Mouse (Mus musculus): ENCODE measurements around the gene Sds. TPM values are rescaled to one million over a fixed set of nuclear protein-coding genes. Genes with fewer than 3 reads are reported as not detected.

Gene Sds
- polyA plus RNA-seq (2014; fragmentation: Nextera tagmentation; extraction: Ambion mirVana) = not detected in 2 replicates

DNA sequence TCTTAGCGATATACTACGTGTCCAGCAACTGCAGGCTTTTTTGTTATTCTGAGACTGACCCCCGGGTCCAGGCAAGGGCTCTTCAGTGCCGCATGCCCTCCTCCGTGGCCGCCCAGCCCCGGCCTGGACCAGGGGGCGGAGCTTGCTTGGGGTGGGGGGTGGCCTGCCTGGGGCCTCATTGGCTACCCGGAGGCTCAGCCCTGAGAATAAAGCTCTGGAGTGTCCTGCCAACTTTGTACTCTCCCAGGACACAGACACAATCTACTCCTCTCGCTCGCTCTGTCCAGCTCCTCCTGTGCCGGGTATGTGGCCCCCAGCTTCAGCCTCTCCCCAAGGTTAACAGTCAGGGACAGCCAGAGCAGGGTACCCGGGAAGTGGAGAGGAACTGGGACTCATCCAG lies at the start of gene Sds:
Gene Sds (plus strand): TSS at position 231 of the 400 bp plus-strand sequence.
- no peak for ATAC-seq (ENCODE audit: low read depth)
- no peaks in the 10 kb centered on the region for H3K36me3 ChIP-seq (ENCODE audit: control insufficient read depth, insufficient read depth, low read length)
- no peak within 1 kb of the TSS for H3K4me2 ChIP-seq (ENCODE audit: low read depth, low read length)
- H3K9ac ChIP-seq (ENCODE audit: low read depth, low read length) = no peak within 1 kb of the TSS
- DNase-seq (ENCODE audit: low spot score) = no peak
- H3K4me3 ChIP-seq (ENCODE audit: low read depth, low read length) = no peak within 1 kb of the TSS
- no peak within 1 kb of the TSS for H3K27ac ChIP-seq (replicated peaks; ENCODE audit: low read depth, low read length)
- no peaks in the 10 kb centered on the region for H3K27me3 ChIP-seq (replicated peaks; ENCODE audit: control insufficient read depth, insufficient read depth, low read length)
- H3K9me3 ChIP-seq (ENCODE audit: control insufficient read depth, low read length) = no peaks in the 10 kb centered on the region
- no peaks in the 10 kb centered on the region for H3K4me1 ChIP-seq (ENCODE audit: control insufficient read depth, insufficient read depth, low read length)
- 17% methylated on average over 12 of the region's 13 CpGs for WGBS

DNA sequence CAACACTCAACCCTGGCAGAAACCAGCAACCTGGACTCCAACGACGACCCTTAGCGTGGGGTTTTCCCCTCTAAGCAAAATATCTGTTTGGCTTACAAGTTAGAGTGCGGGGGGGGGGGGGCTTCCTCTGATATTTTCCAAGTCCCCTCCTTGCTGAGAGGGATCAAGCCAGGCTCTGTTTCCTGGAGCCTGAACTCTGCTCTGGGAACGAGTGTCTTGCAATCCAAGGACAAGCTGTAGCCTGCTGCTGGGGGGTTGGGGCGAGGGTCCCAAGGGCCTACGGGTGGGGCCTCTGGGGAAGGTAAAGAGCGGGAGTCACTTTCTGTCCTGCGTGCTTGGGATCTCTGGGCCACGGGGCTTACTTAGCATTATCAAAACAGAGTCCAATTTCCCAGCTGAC lies 49.8 kb upstream of the Sds start:
- no peak overlapping the region for H3K27ac ChIP-seq (replicated peaks; ENCODE audit: low read depth, low read length)
- no peak for ATAC-seq (ENCODE audit: low read depth)
- DNase-seq (ENCODE audit: low spot score) = no peak
- peaks cover 93% of the 10 kb centered on the region for H3K27me3 ChIP-seq (replicated peaks; ENCODE audit: control insufficient read depth, insufficient read depth, low read length)
- H3K4me3 ChIP-seq (ENCODE audit: low read depth, low read length) = no peak overlapping the region
- no peaks in the 10 kb centered on the region for H3K4me1 ChIP-seq (ENCODE audit: control insufficient read depth, insufficient read depth, low read length)
- H3K9ac ChIP-seq (ENCODE audit: low read depth, low read length) = no peak overlapping the region
- WGBS = 2% methylated on average over 10 of the region's 10 CpGs
- H3K9me3 ChIP-seq (ENCODE audit: control insufficient read depth, low read length) = no peaks in the 10 kb centered on the region
- H3K36me3 ChIP-seq (ENCODE audit: control insufficient read depth, insufficient read depth, low read length) = no peaks in the 10 kb centered on the region
- no peak overlapping the region for H3K4me2 ChIP-seq (ENCODE audit: low read depth, low read length)

DNA sequence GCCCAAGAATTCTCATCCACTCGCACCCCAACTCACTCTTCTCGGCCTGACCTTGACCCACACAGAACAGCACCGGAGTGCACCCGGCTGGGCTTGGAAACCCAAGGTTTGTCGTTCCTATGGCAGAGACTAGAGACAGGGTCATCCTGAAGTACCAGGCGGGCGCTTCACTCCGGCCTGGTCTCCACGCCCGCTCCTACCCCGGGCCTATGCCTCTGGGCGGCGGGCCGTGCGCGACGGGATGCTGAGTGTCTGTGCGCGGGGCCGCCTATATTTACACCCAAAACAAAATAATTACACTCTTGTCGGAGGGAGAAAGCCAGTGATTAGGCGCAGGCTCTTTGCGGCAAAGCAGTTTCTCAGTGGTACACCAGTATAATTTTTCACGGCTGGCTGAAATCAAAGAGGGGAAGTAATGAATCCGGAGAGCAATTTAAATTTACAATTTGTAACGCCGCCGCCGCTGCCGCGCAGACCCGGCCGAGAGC lies 48.8 kb upstream of the Sds start:
- Histone ChIP-seq H3K9ac (ENCODE audit: low read depth, low read length) (no peak overlapping the region), H3K27ac (replicated peaks; ENCODE audit: low read depth, low read length) (no peak overlapping the region), H3K4me3 (ENCODE audit: low read depth, low read length) (no peak overlapping the region), H3K36me3 (ENCODE audit: control insufficient read depth, insufficient read depth, low read length) (no peaks in the 10 kb centered on the region), H3K4me1 (ENCODE audit: control insufficient read depth, insufficient read depth, low read length) (no peaks in the 10 kb centered on the region), H3K4me2 (ENCODE audit: low read depth, low read length) (no peak overlapping the region), H3K9me3 (ENCODE audit: control insufficient read depth, low read length) (no peaks in the 10 kb centered on the region), H3K27me3 (replicated peaks; ENCODE audit: control insufficient read depth, insufficient read depth, low read length) (peaks cover 98% of the 10 kb centered on the region)
- DNase-seq (ENCODE audit: low spot score) (no peak), ATAC-seq (ENCODE audit: low read depth) (no peak)
- under 1% methylated on average over 33 of the region's 33 CpGs for WGBS

DNA sequence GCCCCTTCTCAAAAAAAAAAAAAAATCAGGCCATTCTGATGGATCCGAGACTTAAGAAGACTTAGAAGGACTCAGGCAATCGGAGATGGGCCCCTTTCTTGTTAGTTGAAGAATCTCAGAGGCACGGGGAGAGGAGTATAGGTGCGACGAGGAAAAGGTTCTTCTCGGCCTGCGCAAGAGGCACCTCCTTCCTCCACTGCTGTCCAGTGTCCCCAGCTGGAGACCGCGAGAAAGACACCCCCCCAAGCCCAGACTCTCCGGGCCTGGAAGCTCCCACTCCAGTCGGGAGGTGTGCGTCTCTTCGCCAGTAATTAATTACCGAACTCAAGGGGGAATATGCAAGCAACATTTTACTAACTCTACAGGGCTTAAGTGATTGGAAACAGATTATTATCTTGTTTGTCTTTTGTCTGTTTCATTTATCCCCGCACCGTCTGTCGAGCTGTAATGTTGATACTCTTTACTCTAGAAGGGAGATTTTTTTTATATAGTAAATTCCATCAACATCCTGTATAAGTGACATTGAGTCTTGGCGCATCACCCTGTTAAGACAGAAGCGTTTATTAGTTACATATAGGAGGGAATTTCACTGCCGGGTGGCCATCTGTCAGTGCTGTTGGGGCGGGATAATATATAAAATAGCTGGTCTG lies 48.0 kb upstream of the Sds start:
- ATAC-seq (ENCODE audit: low read depth) (no peak), DNase-seq (ENCODE audit: low spot score) (no peak)
- 2% methylated on average over 21 of the region's 21 CpGs for WGBS
- no peak overlapping the region for H3K9ac ChIP-seq (ENCODE audit: low read depth, low read length)
- no peaks in the 10 kb centered on the region for H3K36me3 ChIP-seq (ENCODE audit: control insufficient read depth, insufficient read depth, low read length)
- H3K27me3 ChIP-seq (replicated peaks; ENCODE audit: control insufficient read depth, insufficient read depth, low read length) = peaks cover 98% of the 10 kb centered on the region
- H3K4me1 ChIP-seq (ENCODE audit: control insufficient read depth, insufficient read depth, low read length) = no peaks in the 10 kb centered on the region
- no peaks in the 10 kb centered on the region for H3K9me3 ChIP-seq (ENCODE audit: control insufficient read depth, low read length)
- no peak overlapping the region for H3K4me2 ChIP-seq (ENCODE audit: low read depth, low read length)
- no peak overlapping the region for H3K27ac ChIP-seq (replicated peaks; ENCODE audit: low read depth, low read length)
- no peak overlapping the region for H3K4me3 ChIP-seq (ENCODE audit: low read depth, low read length)

DNA sequence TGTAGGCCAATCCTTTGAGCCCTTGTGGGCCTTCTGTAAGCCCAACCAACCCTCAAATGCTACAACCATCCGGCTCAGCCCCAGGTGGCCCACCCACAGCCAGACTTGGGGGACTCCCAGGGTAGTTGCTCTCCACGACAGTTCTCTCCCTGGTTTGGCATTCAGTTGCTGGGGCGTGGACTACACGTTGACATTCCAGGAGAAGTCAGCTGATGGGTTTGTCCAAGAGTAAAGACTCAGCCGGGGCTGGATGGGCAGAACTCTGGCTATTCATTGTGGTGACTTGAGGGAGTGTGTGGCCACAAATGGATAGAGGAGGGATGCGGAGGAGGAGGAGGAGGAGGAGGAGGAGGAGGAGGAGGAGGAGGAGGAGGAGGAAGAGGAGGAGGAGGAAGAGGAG lies 47.3 kb upstream of the Sds start:
- no peak for DNase-seq (ENCODE audit: low spot score)
- no peak for ATAC-seq (ENCODE audit: low read depth)
- Histone ChIP-seq H3K27ac (replicated peaks; ENCODE audit: low read depth, low read length) (no peak overlapping the region), H3K9me3 (ENCODE audit: control insufficient read depth, low read length) (no peaks in the 10 kb centered on the region), H3K9ac (ENCODE audit: low read depth, low read length) (no peak overlapping the region), H3K4me2 (ENCODE audit: low read depth, low read length) (no peak overlapping the region), H3K4me3 (ENCODE audit: low read depth, low read length) (no peak overlapping the region), H3K4me1 (ENCODE audit: control insufficient read depth, insufficient read depth, low read length) (no peaks in the 10 kb centered on the region), H3K36me3 (ENCODE audit: control insufficient read depth, insufficient read depth, low read length) (no peaks in the 10 kb centered on the region), H3K27me3 (replicated peaks; ENCODE audit: control insufficient read depth, insufficient read depth, low read length) (peaks cover 98% of the 10 kb centered on the region)
- 6% methylated on average over 4 of the region's 6 CpGs for WGBS

DNA sequence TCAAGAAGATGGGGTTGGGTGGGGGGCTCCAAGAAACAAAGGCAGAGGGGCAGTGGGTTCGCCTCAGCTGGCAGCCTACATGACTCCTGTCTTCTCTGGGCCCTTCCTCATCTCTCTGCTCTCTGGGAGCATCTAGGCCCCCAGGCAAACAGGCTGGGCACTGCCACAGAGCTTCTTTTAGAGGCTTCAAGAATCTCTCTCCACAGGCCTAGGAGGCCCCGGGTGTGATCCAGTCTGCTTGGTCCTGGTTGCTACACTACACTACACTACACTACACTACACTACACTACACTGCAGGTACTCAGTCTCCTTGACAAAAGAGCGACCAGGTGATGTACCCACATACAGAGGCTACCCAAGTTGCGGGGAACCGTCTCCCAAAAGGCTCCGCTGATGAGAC lies 46.6 kb upstream of the Sds start:
- H3K36me3 ChIP-seq (ENCODE audit: control insufficient read depth, insufficient read depth, low read length) = no peaks in the 10 kb centered on the region
- DNase-seq (ENCODE audit: low spot score) (no peak), ATAC-seq (ENCODE audit: low read depth) (no peak)
- H3K27ac ChIP-seq (replicated peaks; ENCODE audit: low read depth, low read length) = no peak overlapping the region
- H3K9me3 ChIP-seq (ENCODE audit: control insufficient read depth, low read length) = no peaks in the 10 kb centered on the region
- 10% methylated on average over 5 of the region's 6 CpGs for WGBS
- H3K9ac ChIP-seq (ENCODE audit: low read depth, low read length) = no peak overlapping the region
- H3K27me3 ChIP-seq (replicated peaks; ENCODE audit: control insufficient read depth, insufficient read depth, low read length) = peaks cover 98% of the 10 kb centered on the region
- no peak overlapping the region for H3K4me3 ChIP-seq (ENCODE audit: low read depth, low read length)
- H3K4me2 ChIP-seq (ENCODE audit: low read depth, low read length) = no peak overlapping the region
- no peaks in the 10 kb centered on the region for H3K4me1 ChIP-seq (ENCODE audit: control insufficient read depth, insufficient read depth, low read length)

DNA sequence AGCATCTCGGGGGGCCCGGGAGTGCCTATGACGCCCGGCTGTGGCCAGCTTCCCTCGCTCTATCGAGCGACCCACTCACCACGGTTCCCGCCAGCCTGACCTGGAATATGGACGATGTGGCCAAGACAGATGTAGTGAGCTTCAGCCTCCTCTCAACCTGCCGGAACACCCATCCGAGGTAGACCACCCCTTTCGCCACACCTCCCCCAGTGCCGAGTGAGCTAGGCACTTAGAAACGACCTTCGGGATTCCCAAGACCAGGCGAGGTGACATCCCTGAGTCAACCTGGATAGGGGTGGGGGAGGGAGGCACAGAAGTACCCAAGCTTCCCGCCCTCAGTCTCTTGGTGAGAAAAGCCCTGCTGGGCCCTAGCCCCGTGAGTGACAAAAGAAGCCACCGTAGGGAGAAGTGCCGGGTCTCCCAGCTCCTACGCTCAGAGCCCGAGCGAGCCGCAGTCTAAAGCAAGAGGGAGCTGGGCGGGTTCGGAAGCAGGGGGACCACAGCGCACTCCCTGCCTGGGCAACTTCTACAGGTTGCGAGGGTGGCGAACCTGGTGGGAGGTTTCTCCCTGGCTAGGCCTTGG lies 45.2 kb upstream of the Sds start:
- no peak overlapping the region for H3K4me2 ChIP-seq (ENCODE audit: low read depth, low read length)
- H3K4me3 ChIP-seq (ENCODE audit: low read depth, low read length) = no peak overlapping the region
- no peaks in the 10 kb centered on the region for H3K9me3 ChIP-seq (ENCODE audit: control insufficient read depth, low read length)
- no peak for ATAC-seq (ENCODE audit: low read depth)
- no peaks in the 10 kb centered on the region for H3K36me3 ChIP-seq (ENCODE audit: control insufficient read depth, insufficient read depth, low read length)
- H3K9ac ChIP-seq (ENCODE audit: low read depth, low read length) = no peak overlapping the region
- H3K27me3 ChIP-seq (replicated peaks; ENCODE audit: control insufficient read depth, insufficient read depth, low read length) = peaks cover 100% of the 10 kb centered on the region
- no peaks in the 10 kb centered on the region for H3K4me1 ChIP-seq (ENCODE audit: control insufficient read depth, insufficient read depth, low read length)
- H3K27ac ChIP-seq (replicated peaks; ENCODE audit: low read depth, low read length) = no peak overlapping the region
- DNase-seq (ENCODE audit: low spot score) = no peak
- 2% methylated on average over 30 of the region's 30 CpGs for whole genome bisulfite sequencing

DNA sequence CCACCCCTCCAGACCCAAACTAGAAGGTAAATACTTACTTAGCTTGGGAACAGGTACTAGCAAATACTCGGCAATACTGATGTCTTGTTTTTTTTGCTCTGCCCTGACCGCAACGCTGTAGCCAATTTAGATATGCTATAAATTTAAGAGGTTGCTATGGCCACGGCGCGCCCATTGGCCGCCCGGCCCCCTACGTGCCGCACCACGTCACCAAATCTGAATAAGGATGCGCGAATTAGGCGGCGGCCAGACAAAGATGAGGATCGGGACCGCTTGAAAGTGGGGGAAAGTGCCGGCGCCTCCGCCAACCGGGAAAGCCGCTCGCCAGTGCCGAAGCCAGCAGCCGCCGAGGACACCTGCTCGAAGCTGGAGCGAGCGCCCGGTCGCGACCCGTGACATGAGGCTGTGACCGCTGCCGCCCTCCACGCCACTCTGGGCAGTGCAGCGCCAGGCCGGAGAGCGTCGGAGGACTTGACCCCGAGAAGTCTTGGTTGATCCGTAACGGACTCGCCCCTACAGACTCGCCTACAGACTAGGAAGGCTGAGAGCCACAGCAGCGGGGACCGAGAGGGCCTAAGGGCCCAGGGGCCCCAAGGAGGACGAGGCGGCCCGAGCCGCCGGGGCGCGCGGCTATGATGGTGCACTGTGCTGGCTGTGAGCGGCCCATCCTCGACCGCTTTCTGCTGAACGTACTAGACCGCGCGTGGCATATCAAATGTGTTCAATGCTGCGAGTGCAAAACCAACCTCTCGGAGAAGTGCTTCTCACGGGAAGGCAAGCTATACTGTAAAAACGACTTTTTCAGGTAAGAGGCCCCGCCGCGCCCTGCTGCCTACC lies 44.5 kb upstream of the Sds start, which contains the start of gene Lhx5:
Gene Lhx5 (plus strand): TSS at position 51 of the 837 bp plus-strand sequence.
- 1% methylated on average over 45 of the region's 69 CpGs for WGBS
- Histone ChIP-seq H3K4me1 (ENCODE audit: control insufficient read depth, insufficient read depth, low read length) (no peaks in the 10 kb centered on the region), H3K36me3 (ENCODE audit: control insufficient read depth, insufficient read depth, low read length) (no peaks in the 10 kb centered on the region), H3K4me3 (ENCODE audit: low read depth, low read length) (peak within 1 kb of the TSS; percentile 16), H3K4me2 (ENCODE audit: low read depth, low read length) (no peak within 1 kb of the TSS), H3K27me3 (replicated peaks; ENCODE audit: control insufficient read depth, insufficient read depth, low read length) (peaks cover 100% of the 10 kb centered on the region), H3K9me3 (ENCODE audit: control insufficient read depth, low read length) (no peaks in the 10 kb centered on the region), H3K9ac (ENCODE audit: low read depth, low read length) (no peak within 1 kb of the TSS), H3K27ac (replicated peaks; ENCODE audit: low read depth, low read length) (no peak within 1 kb of the TSS)
- DNase-seq (ENCODE audit: low spot score) (no peak), ATAC-seq (ENCODE audit: low read depth) (no peak)
